Mouse (Mus musculus) adrenal gland, adult 8-10 months (tissue): ENCODE measurements around the gene Lipe. TPM values are rescaled to one million over a fixed set of nuclear protein-coding genes. Genes with fewer than 3 reads are reported as not detected.
A peak's percentile ranks its signal among the peaks of the same experiment; 100 is the strongest.
"Not testable (repeated sequence)": the region's sequence is repeated elsewhere in the genome, so short reads cannot be mapped to it uniquely, and the experiment has no call there.

Experiments
- DNase-seq: peaks from one replicate; pipeline ENCODE4 v3.0.0; 2022
- total RNA-seq, 4 experiments: library from RNA; stranded (reverse); gene quantifications; 2 replicates each; pipeline ENCODE4 v1.2.4; 2022

The Lipe gene
- 100 to 1,000 TPM; 157 to 290 (median 256) TPM for total RNA-seq

DNA sequence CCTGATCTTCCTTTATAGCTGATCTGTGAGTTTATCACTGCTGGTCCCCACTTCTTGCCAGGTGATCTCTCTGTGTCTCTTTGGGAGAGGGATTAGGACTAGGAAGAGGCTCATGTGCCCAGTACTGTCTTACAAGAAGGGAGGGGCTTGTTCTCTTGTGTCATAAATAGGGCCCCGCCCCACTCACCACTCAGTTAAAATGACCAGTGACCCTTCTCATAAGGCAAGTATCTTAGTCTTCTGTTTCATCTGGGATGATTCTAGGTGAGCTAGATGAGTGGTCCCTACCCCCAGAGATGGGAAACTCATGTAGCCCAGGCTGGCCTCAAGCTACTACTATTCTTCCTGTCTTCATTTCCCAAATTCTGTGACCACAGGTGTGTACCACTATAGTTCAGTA, at the start of gene Lipe:
Lipe (minus strand) TSS at position 101 of the 400 bp plus-strand sequence.
- no peak for DNase-seq

- no peak for DNase-seq
Observed at GRCm38 (mm10) chr7:25440816-25441153, 42.3 kb upstream of the Lipe start.

DNA sequence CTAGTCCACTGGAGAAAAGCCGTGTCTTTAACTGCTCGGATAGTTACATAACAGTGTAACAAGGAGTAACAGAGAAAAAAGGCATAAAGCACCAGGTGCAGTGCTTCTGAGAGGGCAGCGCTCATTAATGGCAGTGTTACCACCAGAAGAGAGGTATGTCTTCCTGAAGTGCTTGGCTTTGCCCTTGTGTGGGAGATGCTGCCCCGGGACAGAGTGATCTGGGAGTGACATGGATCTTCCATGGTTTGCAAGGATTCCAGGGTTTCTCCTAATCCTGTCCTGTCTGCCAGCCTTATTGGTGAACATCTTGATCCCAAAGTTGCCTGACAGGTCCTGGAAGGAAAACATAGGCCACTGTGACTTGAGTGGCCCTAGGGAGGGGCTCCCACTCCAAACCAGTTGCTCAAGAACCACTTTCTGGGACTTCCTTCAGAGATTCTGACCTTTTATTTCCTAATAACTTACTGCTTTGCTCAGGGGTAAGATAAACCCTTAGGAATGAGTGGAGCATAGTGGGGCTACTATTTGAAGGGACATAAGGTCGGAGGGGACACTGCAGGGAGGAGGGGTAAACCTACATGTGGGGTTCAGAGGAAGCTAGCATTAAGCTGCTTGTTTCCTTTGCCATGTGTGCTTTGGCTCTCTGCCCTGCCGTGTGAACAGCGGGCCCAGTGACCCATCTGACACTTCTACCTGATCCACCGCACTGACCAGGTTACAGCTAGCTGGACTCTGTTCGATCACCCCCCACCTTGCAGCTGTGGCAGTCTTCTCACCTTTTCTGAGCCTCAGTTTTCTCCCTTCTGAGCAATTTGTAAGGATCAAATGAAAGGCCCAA, 41.7 kb upstream of the Lipe start:
- no peak for DNase-seq

DNA sequence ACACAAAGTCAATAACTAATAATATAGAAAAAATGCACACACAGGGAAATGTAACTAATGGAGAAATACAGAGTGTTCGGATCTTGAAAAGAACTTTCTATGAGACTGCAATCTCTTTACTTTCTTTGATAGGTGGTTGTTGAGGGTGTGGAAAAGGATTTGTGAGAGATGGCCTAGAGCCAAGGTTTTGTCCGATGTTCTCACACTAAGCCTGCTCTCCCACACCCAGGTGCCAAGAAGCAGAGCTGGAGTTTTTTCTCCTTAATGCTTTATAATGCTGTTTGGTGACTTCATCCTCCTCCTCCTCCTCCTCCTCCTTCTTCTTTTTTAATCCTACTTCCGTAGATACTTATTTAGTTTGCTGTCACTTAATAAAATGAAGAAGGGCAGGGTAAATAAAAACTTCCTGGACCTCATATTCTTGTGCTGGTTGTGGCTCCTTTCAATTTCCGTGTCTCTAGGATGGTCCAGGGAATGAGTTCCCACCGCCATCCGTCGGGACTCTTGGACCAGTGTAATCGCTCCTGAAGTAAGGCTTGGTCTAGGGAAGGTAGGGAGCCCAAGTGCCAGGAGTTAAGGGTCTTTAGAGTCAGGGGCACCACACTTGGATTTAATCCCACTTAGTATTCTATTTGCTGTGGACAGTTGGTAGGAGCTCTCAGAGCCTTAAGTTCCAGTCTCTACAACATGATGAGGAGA, 40.8 kb upstream of the Lipe start:
- DNase-seq = no peak

DNA sequence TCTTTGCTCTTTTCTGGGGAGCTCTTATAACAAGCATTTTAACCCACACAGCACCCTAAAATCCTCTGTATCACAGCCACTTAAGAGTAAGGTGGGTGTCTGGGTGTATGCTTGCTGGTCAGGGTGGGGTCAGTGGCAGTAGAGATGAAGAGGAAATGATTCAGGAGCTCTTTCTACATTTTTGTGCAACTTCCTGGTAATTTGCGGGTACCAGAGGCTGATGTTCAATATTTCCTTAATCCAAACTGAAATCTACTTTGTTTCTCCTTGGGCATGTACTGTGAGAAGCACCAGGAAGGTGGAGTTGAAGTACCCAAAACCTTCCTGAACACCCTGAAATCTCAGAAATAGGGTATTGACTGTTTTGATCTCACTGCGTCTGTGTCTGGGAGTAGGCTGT, 38.2 kb upstream of the Lipe start:
- DNase-seq = no peak

- DNase-seq = no peak
Observed at GRCm38 (mm10) chr7:25436226-25436625, 37.7 kb upstream of the Lipe start.

GRCm38 (mm10) chr7:25435546-25435851, 37.0 kb upstream of the Lipe start:
- no peak for DNase-seq

GRCm38 (mm10) chr7:25434654-25435545, 36.4 kb upstream of the Lipe start:
- no peak for DNase-seq

DNA sequence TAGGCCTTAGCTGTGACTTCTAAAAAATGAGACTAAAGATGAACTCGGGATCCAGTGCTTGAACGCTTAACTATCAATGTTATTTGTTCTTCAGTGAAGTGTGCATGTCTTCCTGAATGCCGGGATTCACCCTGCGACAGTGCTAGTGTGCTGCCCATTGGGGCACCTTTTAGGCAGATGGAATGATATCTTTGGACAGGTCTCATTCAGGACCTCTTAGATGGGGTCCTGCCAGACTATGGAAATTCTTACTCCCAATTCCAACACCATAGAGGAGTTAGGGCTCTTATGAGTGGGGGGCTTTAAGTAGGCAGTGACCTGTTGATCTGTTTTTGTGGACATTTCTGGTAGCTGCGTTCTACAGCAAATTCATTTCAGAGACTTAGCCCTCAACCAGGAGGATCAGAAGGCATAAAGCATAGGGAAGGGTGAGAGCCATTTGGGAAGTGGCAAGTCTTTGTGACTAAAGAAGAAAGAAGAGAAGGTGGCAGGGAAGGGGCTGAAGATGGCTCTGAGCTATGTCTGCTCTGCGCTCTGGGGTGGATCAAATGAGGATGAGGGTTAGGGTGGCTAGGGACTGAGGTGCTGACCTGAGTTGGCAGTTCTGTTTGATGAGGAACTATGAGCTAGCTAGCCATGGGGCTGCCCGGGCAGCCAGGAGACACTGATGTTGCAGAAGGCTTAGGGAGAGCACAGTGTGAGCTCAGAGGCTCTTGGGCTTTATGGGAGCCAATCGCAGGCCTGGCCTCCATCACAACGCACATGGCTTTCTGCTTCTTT, 35.5 kb upstream of the Lipe start:
- DNase-seq = no peak

DNA sequence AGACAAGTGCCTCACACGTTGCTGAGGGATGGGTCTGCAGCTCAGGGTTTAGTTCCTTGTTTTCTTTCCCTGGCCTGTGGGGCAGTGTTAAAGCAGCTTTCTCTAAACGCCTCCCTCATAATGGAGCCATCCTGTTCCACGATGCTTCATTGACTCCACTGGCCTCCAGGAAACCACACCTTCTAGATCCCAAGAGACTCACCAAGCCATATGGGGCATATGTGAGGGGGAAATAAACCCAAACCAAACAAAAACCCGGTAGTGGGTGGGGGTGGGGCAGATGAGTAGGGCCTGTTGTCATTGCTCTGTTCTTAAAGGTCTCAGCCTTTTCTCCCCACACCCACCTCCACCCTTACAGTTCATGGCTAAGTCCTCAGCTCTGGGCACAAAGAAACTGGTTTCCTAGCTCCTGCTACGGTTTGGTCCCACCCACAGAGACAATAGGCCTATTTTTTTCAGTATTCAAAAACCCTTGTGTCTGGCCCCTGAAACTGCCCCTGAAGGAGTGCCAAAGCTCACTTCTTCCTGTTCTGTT, 34.6 kb upstream of the Lipe start:
- no peak for DNase-seq

GRCm38 (mm10) chr7:25432381-25432780, 33.9 kb upstream of the Lipe start:
- DNase-seq = no peak

GRCm38 (mm10) chr7:25429886-25430784, 31.6 kb upstream of the Lipe start:
- DNase-seq = no peak

GRCm38 (mm10) chr7:25428321-25428720, 29.8 kb upstream of the Lipe start:
- DNase-seq = no peak

DNA sequence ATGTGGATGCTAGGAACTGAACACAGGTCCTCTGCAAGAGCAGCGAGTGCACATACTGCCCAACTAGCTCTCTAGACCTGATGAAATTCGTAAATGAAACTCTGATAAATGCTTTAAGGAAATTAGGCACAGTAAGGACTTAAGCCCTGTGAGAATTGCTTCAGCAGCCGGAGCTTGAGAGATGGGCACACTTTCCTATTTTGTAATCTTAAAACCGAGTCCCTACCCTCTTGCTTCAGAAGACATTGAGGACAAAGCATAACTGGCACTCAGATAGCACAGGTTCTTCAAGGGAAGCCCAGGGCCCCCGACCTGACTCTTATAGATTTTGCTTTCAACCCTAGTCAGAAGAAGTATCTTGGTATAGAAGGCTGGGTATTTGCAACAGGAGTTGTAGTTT, 28.6 kb upstream of the Lipe start:
- no peak for DNase-seq

DNA sequence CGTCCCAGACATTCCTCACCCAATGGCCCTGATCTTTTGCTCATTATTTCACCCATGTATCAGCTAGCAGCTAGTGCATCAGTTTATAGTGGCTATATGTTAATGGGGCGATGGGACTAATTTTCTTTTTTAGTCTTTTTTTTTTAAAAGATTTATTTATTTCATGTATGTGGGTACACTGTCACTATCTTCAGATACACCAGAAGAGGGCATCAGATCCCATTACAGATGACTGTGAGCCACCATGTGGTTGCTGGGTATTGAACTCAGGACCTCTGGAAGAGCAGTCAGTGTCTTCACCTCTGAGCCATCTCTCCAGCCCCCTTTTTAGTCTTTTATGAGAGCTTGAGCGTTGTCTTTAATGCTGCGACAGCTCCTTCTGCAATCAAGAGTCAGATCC, 27.9 kb upstream of the Lipe start:
- DNase-seq = not testable (repeated sequence)

- peak; percentile 46 for DNase-seq
Observed at GRCm38 (mm10) chr7:25424429-25424828, 25.9 kb upstream of the Lipe start.

DNA sequence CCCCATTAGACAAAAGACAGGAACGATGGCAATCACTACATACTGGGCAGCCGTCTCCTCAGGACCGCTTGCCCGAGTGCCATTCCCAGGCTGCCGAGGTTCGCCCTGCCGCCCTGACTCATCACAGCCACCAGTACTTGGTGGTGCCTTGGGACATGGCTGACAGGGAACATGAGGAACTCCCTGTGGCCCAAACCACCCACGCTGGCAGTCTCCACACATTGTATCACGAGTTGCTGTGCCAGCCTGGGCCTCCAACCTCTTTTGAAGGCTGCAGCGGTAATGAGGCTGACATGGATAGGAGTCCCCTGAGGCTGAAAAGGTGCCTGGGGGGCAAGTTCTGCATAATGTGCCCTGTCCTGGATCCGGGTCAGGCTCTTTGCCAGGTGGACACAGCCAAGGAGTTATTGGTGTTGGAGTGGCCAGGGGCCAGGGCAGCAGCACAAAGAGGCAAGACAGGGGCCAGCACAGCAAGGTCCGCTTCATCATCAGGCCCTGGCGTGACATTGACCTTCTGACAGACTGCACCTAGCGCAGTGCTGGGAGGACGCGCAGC, 23.9 kb upstream of the Lipe start:
- no peak for DNase-seq

DNA sequence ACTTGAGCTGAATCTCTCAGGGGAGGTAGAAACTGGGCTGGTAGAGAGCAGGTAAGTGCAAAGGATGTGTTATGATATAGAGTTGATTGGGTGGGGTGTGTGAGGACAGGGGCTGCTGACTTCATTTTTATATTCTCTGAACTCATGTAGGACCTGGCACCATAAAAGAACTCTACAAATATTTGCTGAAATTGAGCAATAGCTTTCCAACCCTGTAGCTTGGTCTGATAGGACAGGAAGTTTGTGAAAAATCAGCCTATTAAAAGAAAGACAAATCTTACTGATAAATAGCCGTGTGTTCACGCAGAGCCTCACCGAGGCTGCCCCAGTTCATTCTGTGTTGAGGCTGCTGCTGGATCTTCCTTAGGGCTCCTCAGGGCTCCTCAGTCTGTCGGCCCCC, 21.4 kb upstream of the Lipe start:
- DNase-seq = no peak

DNA sequence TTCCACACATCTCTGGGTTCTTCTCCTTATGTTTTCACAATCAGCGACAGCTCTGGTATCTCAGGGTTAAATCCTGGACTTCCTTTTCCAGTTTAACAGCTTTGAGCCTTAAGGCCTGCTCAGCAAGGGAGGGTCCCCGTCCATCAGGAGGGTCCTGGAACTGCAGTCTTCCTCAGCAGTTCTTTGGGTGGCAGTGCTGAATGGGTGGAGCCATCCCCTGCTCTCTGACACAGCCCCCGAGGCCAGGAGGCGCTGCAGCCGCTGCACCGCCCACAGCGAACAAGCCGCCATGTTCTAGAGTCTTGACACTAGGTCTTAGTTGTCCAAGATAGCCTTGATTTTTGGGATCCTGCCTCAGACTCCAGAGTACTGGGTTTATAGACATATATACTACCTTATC, 21.0 kb upstream of the Lipe start:
- no peak for DNase-seq

DNA sequence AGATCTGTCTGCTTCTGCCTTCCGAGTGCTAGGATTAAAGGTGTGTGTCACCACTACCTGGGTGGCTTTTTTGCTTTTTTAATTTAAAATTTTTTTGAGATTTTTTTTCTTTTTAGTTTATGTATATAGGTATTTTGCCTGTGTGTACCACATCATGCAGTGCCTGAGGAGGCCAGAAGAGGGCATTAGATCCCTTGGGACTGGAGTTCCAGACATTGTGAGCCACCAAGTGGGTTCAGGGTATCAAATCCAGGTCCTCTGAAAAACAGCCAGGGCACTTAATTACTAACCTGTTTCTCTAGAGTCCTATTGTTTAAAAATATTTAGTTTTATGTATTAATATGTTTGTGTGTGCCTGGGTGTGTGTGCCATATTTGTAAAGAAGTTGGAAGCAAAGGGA, 19.1 kb upstream of the Lipe start:
- DNase-seq = no peak
